16 mouse cellular contexts compared by ENCODE assay signal in the genomic region with DNA sequence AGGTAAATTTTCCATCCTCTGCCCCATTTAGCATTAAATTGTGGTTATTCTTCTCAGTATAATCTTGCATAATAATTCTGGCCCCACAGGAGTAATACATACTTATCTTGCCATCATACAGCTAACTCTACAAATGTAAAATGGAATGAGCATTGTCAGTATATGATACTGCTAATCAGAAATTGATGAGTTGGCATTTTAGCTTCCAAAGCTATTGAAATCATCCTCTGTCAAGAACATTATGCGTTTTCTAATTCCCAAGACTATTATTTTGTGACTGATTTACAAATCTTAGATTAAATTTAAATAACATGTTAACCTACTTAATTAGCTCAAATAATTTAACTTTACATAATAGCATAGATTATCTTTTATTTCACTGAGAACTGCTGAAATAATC.
"Had no signal": no experiment of that assay in that cellular context is flagged by ENCODE, and none has a peak within 500 bp of the region (broad histone marks: within the 10 kb centered on the region; RNA-seq: fewer than 3 reads in every experiment).

No protein-coding gene starts in this region.

- DNase-seq: retina, postnatal 1 day; right cerebral cortex, adult 18-20 months; right cerebral cortex, postnatal 14 days; right cerebral cortex, postnatal 25 days; right cerebral cortex, postnatal 4 days; spleen, adult 18-20 months; thymus, adult 18-20 months; thymus, adult 2 months; thymus, postnatal 14 days; thymus, postnatal 25 days; thymus, postnatal 36 days; thymus, postnatal 4 days had no signal

- H3K9me3 ChIP-seq: neural tube, embryonic 12.5 days; neural tube, embryonic 13.5 days; stomach, embryonic 15.5 days had no signal

- H3K4me3 ChIP-seq: neural tube, embryonic 12.5 days; neural tube, embryonic 13.5 days; stomach, embryonic 15.5 days had no signal

- H3K36me3 ChIP-seq: neural tube, embryonic 12.5 days; neural tube, embryonic 13.5 days; stomach, embryonic 15.5 days had no signal

- H3K27me3 ChIP-seq: neural tube, embryonic 12.5 days; neural tube, embryonic 13.5 days; stomach, embryonic 15.5 days had no signal

- H3K9ac ChIP-seq: neural tube, embryonic 12.5 days; neural tube, embryonic 13.5 days; stomach, embryonic 15.5 days had no signal

- H3K4me2 ChIP-seq: neural tube, embryonic 12.5 days; neural tube, embryonic 13.5 days; stomach, embryonic 15.5 days had no signal

- H3K4me1 ChIP-seq: neural tube, embryonic 12.5 days; neural tube, embryonic 13.5 days; stomach, embryonic 15.5 days had no signal

- H3K27ac ChIP-seq: neural tube, embryonic 12.5 days; neural tube, embryonic 13.5 days; stomach, embryonic 15.5 days; stomach, postnatal 0 days had no signal
